Mouse (Mus musculus): ENCODE measurements around the gene Kdf1.

Gene Kdf1

DNA sequence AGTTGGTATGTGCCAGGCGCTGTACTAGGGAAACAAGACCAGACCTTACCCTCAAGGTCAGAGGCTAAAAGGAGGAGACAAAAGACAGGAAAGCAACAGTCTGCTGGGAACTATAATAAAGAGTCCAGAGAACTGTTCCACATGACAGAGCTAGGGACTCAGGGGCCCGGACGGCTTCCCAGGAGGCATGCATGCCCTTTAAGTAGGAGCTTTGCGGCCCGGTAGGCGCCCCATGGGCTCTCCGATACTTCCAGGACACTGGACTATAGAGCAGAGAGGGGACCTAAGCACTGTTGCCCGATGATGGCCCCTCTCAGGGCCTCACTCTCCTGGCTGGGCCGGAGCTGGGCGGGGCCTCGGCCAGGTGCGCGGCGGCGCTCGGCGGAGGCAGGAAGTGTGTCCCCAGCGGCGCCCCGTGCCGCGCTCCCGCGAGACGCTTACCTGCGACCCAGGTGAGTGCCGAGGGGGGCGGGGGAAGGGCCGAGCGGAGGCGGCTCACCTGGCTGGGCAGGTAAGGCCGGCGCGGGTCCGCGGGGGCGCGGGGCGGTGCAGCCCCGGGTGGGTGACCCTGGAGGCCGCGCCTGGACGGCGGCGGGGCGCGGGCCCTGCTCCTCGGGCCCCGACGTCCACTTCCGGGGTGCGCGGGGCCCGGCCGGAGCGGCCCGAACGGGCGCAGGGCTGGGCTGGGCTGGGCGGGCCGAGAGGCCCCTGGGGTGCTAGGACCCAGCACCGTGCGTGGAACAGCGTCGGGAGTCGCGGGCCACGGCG lies at the start of gene Kdf1:
Gene Kdf1 (plus strand): TSS at position 363 of the 768 bp plus-strand sequence.
- DNase-seq: no peak

DNA sequence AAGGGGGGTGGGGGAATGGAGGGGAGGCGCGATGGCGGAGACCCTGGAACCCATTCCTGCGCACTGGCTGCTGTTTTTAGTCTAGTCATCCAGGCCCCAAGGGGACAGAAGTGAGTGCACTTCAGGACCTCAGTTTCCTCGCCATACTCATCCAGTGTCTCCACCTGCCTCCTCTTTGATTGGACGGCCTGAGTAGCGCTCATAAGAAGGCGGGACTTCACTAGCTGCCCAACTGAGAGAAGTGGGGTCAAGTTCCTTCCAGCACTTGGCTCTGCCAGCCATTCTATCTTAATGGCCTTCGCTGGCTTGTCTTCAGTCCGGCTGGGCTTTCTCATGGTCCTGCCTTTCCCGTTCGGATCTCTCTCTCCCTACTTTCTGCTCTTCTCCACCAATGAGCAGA lies 49.6 kb upstream of the Kdf1 start:
- no peak for DNase-seq

DNA sequence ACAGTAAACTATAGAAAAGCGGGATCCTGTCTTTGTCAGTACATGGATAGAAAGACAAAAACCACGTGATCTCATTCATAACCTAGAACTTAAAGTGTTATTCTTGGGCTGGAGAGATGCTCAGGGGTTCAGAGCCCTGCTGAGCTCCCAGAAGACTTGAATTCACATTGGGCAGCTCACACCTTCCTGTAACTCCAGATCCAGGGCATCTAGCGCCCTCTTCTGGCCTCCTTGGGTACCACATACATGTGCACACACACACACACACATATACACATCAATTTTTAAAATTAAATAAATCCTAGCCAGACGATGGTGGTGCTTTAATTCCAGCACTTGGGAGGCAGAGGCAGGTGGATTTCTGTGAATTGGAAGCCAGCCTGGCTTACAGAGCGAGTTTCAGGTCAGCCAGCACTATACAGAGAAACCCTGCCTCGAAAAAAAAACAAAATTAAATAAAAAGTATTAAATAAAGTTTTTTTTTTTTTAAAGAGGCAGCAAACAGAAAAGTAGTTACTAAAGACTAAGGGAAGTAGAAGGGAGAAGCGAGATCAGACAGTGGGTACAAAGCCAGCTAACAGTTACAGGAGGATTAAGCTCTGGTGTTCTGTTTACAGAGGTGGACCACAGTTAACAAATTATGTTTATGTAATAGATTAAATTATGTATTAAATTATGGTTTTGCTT lies 47.5 kb upstream of the Kdf1 start:
- no peak for DNase-seq

DNA sequence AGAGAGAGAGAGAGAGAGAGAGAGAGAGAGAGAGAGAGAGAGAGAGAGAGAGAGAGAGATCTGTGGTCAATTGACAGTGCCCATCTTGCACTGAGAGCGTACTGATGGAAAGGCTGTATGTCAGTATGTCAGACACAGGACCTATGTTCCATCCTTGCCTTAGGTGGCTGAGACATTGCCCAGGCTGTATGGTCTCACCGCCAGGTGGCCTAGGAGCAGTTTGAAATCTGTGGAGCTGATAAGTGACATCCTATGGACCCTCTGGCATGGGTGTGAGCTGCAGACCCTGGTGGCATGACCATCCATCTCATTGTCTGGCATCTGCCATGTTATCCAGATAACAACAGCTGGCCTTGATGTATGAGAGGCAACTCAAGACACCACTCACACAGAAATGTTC lies 44.9 kb upstream of the Kdf1 start:
- no peak for DNase-seq

DNA sequence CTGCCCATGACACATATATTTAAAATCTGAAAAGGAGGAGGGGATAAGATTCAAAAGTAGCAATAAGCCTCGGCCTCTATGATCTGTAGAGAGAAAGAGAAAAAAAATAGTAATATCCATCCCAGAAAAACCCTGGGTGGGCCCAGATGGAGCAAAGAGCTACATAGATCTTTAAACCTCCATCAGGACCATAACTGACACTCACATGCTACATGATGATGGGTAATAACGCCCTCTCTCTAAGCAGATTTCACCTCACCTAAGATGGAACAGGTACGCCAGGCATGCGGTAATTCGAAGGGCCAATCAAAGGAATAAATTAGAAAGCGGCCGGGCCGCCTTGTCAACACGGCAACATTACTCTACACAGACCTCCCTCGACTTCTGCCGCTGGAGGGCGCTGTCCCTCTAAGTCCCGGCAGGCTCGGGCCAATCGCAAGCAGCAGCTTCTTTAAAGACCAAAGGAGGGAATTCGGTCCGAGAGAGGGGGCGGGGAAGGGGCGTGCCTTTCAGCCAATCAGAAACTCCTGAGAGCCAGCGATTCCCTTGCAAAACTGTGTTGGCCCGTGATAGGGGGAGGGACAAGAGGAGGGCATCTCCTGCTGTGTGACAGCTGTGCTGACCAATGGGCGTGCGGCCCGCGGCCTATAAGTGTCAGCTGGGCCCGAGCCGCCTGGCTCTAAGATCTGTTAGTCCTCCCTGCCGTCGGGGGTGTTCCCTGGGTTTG lies 39.1 kb upstream of the Kdf1 start, which contains the start of gene Tent5b:
Gene Tent5b (plus strand): TSS at position 675 of the 727 bp plus-strand sequence.
- DNase-seq: peak; percentile 99

DNA sequence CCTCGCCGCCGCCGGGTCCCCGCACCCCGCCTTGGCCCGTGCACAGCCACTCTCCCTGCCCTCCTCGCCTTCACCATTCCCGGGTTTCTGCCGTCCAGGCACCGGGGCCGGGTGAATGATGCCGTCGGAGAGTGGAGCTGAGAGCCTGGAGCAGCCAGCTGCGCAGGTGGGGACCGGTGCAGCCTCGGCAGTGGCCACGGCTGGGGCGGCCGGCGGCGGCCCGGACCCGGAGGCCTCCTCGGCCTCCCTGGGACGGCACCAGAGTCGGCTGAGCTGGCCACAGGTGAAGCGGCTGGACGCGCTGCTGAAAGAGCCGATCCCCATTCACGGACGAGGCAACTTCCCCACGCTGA lies 38.6 kb upstream of the Kdf1 start:
- no peak for DNase-seq

DNA sequence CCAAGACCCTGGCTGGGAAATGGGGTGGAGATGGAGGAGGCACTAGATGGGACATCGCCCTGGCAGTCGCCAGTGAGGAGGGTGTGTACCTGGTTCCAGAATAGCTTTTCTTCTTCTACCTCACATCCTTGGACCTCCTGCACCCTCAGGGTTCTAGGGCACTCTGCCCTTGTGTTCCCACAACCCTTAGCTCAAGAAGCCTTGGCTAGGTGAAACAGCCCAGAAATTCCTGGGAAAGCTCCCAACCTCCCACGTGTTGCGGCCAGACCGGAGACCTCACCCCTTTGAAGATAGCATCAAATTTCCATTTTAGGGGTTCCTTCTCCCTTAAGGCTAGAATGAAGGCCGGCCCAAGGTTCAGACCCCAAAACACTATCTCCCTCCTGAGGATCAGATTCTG lies 38.0 kb upstream of the Kdf1 start:
- DNase-seq: peak; percentile 41

DNA sequence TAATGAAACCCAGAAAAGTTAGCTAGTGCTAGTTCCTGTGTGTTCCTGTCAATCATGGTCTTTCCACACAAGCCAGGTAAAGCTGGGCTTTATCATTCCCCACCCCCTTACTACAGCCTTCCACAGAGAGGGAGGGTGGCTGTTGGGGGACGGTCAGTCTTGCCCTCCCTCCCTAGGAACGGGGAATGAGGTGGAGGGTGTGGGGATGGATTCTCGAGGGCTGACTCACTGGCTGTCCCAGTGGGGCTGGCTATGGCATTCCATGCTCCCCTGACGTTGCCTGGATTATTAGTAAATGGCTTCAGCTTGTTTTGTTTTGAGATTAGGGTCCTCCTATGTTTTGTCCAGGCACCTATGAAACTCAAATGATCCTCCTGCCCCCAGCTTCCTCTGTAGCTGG lies 37.3 kb upstream of the Kdf1 start:
- no peak for DNase-seq

DNA sequence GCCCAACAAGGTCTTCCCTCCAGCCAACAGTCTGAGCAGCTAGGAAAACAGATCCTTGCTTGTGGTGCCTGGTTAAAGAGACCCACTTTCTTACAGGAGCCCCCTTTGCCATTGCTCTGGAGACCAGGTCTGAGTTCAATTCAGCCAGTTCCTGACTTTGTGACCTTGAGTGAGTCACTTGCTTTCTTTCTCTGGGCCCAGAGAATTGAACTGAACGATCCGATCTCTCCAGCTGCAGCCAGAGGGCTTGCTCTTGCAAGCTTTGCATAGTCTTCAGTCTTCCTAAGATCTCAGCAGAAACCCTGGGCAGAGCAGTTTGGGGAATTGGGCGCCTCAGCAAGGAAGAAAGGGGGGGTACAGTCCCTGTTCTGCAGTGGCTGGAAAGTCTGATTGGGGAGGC lies 36.3 kb upstream of the Kdf1 start:
- no peak for DNase-seq

DNA sequence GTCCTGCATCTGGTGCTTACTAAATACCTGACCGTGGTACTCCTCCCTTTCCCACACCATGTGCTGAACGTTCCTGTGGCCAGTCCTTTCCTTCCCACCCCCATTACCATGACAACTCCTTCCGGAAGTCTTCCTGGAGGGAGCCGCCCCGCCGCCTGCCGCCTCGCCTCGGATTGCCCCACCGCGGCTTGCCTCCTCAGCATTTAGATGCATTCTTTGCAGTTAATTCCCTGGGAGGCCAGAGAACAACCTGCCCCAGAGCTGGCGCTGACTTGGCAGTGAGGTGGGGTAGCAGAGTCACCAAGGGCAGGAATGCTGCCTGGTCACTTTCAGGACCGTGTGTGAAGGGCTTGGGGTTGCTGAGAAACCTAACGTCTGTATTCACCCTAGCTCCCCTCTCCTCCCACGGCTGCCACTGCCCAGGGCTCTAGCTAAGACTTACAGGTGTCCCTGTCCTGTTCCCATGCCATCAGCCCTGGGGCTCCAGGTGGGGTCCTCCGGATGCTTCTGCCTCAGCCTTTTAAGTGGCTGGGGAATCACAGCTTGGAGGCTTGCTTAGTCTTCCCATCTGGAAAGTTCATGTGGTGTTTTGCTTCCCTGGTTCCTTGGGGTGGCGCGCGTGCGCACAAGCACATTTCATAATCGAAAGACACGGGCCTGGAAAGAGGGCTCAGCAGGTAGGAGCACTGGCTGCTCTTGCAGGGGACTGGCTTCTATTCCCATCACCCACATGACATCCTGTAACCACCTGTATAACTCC lies 34.3 kb upstream of the Kdf1 start:
- peak; percentile 9 for DNase-seq

DNA sequence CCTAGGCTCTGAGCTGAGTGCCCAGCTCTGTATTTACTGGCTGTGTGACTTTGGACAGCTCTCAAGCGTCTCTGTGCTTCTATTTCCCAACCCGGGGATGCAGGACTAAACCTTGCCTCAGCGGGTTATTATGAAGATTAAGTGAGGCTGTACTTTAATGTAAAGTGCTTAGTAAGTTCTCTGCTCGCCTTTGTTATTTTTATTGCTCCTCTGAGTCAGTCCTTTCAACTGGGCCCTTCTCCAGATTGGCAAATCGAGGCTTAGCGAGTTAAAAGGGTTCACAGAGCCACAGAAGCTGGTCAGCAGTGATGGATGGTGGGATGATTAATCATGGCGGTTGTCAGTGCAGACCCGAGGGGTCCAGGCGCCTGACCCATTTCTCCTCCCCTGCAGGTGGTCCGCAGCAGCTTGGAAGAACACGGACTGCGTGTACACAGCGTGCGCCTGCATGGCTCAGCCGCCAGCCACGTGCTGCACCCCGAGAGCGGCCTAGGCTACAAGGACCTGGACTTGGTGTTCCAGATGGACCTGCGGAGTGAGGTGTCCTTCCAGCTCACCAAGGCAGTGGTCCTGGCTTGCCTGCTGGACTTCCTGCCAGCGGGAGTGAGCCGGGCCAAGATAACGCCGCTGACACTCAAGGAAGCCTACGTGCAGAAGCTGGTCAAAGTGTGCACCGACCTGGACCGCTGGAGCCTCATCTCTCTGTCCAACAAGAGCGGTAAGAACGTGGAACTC lies 32.9 kb upstream of the Kdf1 start:
- peak; percentile 35 for DNase-seq

DNA sequence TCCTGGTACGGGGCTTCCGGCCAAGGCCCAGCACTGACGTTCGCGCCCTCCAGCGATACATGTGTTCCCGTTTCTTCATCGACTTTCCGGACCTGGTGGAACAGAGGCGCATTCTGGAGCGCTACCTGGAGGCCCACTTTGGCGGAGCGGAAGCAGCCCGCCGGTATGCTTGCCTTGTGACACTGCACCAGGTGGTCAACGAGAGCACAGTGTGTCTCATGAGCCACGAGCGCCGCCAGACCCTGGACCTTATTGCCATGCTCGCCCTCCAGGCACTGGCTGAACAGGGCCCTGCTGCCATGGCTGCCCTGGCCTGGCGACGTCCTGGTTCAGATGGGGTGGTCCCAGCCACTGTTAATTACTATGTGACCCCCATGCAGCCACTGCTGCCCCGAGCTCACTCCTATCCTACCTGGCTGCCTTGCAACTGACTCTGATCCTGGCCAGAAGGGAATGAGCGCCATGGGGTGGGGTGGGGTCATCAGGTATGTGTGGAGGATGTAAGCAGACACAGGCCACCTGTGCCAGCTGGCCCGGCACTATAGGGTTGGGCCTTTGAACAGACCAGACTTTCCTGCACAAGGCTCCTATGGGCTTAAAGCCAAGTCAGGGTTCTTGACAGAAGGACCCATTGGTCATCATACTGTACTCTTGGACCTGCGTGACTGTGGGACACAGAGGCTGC lies 31.9 kb upstream of the Kdf1 start:
- DNase-seq: peak; percentile 31

DNA sequence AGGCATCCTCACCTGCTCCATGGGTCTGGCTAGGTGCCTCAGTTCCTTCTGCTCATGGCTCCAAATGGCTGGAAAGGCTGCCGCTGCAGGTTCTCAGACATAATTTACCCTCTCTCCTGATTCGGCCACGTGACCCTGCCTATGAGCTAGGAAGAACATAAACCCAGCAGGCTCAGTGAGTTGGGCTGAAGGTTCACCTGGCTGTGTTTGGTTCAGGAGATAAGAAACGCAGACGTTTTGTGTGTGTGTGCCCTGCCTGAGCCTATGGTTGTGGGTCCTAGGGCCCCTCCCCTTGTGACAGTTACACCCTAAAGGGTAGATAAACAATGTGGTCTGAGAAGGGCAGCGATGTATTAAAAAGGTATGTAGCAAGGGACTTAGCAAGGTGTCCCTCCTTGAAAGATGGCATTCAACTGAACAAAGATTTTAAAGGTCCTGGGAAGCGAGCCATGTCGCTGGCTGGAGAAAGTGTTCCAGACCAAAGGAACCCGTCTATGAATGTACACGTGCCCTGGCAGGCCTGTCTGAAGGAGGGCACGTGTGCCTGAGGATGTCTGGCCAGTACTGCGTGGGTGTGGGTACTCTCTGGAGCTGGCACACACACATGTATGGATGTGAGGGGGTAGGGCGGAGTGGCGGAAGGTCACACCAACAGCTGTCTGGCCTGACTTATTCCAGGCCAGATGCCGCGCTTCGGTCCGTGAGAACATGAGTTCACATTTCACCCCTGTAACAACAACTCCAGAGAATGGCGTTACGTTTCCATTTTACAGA lies 30.0 kb upstream of the Kdf1 start:
- DNase-seq: peak; percentile 33

DNA sequence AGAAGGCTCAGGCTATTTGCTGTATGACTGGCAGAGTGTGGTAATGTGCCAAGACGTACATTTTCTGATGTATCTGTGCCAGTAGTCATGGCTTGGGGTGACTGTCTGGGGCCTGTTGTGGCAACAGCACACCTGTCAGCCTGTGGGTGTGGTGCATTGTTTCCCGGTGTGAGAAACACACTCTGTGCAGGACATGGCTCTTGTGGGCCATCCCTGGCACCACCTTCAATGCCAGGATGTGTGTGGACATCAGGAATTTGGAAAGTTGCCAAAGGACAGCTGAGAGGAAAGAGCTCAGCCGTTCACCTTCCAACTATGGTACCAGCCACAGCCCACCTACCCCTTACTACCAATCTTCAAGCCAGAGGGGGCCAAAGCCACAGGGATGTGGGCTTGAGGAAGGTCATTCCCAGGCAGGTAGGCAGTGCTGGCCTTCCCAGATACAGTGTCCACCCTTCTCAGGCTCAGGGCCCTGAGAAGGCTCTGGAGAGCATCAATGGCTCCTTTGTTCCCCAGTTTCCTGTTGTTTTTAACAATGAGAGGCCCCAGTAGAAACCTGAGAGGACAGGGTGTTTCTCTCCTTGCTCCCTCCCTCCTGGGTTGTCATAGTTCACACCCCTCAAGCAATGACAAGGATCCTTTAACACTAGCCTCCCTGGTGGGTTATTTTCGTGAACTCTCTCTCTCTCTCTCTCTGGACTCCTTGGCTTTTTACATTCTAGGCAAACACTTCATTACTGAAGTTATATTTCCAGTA lies 29.1 kb upstream of the Kdf1 start:
- DNase-seq: peak; percentile 49

DNA sequence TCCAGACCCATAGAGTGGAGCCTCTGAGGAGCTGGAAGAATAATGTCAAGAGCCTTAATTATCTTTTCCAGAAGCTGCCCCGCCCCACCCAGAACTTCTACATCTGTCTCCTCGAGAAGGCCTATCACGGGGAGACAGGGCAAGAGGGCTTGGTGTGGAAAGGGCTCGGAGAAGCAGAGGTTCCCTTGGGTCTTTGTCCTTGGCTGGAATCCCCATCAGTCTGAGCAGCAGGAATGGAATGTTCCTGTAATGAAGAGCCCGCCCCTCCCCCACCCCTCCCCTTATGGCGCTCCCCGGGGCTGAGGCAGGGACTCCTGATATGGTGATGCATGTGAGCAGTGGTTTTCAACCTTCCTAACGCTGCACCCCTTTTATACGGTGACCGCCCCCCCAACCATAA lies 27.0 kb upstream of the Kdf1 start:
- no peak for DNase-seq

DNA sequence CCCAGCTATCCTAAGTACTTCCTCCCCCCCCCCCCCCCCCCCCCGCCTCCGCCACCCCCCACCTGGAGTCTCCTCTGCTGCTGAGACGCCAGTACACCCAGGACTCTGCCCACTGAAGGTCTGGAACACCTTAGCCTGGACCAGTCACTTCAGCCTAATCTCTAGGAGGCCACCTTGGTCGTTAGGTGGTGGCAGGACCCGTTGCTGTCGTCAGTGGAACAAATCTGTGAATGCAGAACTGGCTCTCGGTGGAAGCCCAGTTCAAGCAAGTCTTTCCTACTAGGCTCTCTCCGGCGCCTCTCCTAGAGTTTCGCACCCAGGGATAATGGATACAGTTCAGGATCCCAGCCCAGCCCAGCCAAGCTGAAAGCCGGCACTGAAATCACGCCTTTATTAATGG lies 24.9 kb upstream of the Kdf1 start:
- DNase-seq: peak; percentile 49

DNA sequence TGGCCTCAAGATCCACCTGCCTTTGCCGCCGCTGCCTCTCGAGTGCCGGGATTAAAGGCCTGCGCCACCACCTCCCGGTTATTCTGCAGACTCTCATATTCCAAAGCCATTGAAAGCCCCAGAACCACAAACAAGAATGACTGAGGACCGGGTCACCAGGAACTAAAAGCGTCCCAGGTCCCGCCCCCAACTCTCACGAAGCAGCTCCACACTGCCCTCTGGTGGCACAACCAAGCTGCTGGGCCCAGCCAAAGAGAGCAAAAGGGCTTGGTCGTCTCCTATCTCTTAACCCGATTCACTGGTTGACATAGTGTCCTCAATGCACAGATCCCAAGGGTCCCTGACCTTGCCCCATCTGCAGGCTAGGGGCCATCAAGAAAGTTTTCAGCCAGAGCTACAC lies 24.3 kb upstream of the Kdf1 start:
- DNase-seq: peak; percentile 85

DNA sequence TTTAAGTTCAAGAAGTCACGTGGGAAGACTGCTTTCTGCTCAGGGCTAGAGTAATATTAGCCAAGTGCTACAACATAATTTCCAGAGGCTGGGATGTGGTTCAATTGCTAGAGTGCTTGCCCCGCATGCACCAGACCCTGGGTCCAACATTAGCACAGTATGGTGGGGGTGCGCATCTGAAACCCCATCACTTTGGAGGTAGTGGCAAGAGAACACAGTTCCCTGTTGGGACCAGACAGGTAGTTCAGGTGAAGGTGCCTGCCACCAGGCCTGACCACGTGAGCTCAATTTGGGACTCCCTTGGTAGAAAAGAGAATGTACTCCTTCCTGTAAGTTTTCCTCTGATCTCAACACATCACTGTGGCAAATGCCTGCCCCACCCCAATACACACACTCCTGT lies 23.9 kb upstream of the Kdf1 start:
- DNase-seq: peak; percentile 53

DNA sequence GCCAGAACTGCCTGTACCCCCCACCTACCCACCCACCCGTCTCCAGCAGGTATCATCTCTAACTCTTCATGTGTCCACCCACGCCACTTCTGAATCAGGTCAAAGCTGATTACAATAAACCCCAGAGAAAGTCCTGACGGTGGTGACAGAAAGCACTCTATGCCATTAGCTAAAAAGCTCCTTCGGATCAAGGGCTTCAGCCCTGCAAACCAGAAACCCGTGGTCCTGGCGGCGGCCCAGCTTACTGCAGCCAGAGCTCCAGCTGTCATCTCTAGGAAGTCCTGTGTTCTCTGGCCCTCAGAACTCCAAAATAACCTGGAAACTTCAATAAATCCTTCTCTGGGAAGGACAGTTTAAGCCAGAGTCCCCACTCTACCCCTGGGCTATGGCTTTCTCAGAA lies 23.1 kb upstream of the Kdf1 start:
- peak; percentile 80 for DNase-seq

DNA sequence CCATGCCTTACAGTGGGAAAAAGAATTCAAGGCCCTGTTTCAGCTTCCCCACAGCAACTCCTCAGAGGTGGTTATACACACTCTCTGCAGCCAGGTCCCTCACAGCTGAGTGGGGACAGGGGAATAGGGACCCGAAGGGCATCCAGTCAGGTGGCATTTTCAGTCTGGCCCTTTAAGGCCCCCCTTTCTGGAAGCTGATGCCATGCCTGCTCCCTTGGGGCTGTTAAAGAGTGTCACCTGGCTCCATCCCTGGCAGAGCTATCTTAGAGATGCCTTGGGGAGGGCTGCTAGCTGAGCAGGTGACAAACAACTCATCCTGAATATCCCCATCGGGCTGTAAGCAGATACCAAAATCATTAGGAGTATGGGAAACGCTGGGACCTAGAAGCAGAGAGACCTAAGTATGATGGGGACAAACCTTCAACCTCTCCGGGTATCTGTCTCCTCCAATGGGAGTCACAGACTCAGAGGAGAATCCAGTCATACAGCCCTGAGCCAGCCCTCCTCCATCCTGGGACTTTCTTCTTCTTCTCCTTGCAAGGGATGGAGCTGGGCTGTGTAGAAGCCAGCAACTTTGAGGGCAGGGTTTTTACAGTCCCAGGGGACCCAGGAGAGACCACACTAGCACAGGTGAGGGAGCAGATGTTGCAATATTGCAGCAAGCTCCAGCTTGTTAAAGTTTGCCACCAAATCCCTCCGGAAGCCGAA lies 21.9 kb upstream of the Kdf1 start:
- peak; percentile 78 for DNase-seq
